Mouse (Mus musculus): Measurements from ENCODE around the gene Kank4.
A peak's percentile ranks its signal among the peaks of the same experiment; 100 is the strongest.
"Not testable (repeated sequence)": the region's sequence is repeated elsewhere in the genome, so short reads cannot be mapped to it uniquely, and the experiment has no call there.

Kank4 gene

GRCm38 (mm10) chr4:98776721-98777427 is 40.5 kb downstream of the Kank4 start:
- DNase-seq (ENCODE audit: low spot score), result no peak

- DNase-seq (ENCODE audit: low spot score), result no peak
Measured at GRCm38 (mm10) chr4:98773785-98774184, 43.6 kb downstream of the Kank4 start.

GRCm38 (mm10) chr4:98767134-98768133 is 49.9 kb downstream of the Kank4 start:
- DNase-seq (ENCODE audit: low spot score), result no peak

GRCm38 (mm10) chr4:98758872-98759518 is 58.3 kb downstream of the Kank4 start:
- DNase-seq (ENCODE audit: low spot score), result no peak

GRCm38 (mm10) chr4:98758012-98758821 is 59.1 kb downstream of the Kank4 start:
- DNase-seq (ENCODE audit: low spot score), result no peak

DNA sequence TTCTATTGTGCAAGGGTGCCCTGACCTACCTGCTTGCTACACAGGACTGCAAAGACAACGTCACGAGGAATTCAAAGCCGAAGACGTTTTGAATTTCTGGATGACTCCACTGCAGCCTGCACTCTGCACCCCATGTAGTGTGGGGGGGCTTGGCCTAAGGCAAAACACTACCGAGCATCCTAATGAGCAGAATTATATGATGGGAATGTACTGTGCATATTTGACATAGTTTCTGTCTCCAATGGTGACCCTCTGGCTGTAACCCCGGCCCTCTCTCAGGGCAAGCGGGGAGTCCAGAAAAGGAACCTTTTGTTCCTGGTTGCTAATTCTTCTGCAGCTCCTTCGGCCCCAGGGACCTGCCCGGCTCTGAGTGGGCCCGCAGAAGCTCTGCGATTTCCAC is 61.2 kb downstream of the Kank4 start:
- no peak for DNase-seq (ENCODE audit: low spot score)

- DNase-seq (ENCODE audit: low spot score), result no peak
Measured at GRCm38 (mm10) chr4:98754456-98754855, 62.9 kb downstream of the Kank4 start.

- no peak for DNase-seq (ENCODE audit: low spot score)
Measured at GRCm38 (mm10) chr4:98743906-98744210, 73.5 kb downstream of the Kank4 start.

GRCm38 (mm10) chr4:98743209-98743905 is 74.0 kb downstream of the Kank4 start:
- DNase-seq (ENCODE audit: low spot score), result no peak

GRCm38 (mm10) chr4:98739753-98740152 is 77.6 kb downstream of the Kank4 start:
- no peak for DNase-seq (ENCODE audit: low spot score)

GRCm38 (mm10) chr4:98733660-98734059 is 83.7 kb downstream of the Kank4 start:
- DNase-seq (ENCODE audit: low spot score), result no peak

DNA sequence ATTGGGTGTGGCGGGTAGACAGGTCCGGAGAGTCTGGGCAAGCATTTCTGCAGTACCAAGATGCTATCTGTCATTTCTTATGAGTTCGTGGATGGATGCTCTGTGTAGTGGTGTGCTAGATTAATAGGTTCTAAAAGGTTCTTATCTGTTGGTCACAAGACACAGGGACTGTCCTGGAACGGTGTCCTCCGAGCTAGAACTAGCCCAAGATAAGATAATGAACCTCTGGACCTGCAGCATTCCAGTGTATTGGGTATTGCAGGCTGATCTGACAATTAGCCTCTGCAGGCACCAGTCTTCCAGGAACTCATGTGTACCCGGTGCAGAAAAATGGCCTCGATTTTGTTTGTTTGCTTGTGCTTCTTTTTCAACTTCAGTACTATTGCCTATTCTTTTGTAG is 88.6 kb downstream of the Kank4 start:
- DNase-seq (ENCODE audit: low spot score), result no peak

- DNase-seq (ENCODE audit: low spot score), result no peak
Measured at GRCm38 (mm10) chr4:98727959-98728347, 89.4 kb downstream of the Kank4 start.

DNA sequence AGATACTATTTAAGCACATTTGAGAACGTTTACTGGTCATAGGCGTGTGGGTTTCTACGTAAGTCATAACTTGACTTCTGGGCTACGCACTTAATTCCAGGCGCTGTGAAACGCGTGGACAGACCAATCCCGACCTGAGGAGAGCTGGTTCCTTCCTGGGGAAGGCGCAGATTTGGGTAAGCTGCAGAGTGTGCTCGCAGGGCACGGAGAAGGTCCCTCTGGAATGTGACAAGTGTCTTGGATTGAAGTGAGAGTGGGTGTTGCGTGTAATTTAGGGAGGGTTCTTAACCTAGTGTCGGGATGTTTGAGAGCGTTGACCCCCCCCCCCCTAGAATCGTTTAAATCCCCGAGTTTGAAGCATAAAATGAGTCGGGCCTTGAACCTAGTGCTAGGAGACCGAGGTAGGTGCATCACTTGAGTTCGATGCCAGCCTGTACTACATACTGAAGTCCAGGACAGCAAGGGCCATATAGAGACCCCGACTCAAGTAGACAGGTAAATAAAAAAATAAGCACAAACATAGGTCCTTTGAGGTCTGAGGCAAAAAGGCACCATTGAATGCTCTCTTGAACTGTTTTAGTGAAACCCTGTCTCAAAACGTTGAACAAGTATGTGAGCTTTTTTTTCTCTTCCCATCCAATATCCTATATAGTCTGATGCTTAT is 89.9 kb downstream of the Kank4 start:
- DNase-seq (ENCODE audit: low spot score), result no peak

GRCm38 (mm10) chr4:98726590-98727237 is 90.6 kb downstream of the Kank4 start, which contains the start of gene L1td1:
Gene L1td1 (plus strand): TSS chr4:98726734.
- DNase-seq (ENCODE audit: low spot score), result no peak

DNA sequence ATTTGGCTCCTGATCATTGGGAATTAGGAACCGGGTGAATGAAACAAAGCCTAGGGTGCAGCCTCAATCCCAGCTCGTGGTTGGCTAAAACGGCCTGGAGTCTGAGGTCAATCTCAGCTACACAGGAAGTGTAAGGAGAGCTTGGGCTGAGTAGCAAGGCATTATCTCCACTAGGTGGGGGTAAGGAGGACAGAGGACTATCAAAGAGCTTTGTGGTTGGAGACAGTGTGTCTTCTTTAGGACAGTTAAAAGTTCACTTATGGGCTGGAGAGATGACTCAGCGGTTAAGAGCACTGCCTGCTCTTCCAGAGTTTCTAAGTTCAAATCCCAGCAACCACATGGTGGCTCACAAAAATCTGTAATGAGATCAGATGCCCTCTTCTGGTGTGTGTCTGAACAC is 91.9 kb downstream of the Kank4 start:
- no peak for DNase-seq (ENCODE audit: low spot score)

GRCm38 (mm10) chr4:98724682-98725081 is 92.7 kb downstream of the Kank4 start:
- not testable (repeated sequence) for DNase-seq (ENCODE audit: low spot score)

DNA sequence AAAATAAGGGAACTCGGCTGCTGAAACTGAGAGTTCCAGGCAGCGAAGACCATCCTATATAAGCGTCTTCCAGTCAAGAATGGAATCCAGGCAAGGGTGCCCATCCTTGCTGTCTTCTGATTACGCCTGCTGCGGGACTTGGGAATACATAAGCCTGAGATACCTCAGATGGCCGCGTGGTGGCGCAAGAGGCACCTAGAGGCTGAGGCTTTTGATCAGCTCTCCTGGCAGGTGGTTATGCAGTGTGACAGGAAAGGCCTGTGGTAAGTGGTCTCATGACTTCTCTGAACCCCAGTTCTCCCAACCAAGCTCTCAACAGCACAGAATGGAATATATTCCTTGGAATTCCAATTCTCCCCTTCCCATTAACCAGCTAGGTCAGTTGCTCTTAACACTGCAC is 94.9 kb downstream of the Kank4 start:
- DNase-seq (ENCODE audit: low spot score), result peak; percentile 27

DNA sequence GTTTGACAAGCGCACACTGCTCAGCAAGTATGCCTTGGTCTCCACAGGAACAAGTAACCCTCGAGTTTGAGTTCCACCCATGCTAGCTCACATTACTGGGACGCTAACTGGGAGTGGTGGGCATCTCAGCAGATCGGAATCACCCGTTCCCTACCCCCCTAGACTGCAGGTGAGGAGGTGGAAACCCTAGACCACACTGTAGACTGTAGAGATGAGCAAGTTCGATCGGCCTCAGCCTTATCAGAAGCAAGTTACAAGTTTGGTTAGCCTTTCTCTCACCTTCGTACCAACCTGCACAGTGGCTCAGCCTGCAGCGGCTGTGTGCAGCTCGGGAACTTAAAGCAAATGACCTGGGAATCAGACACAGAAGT is 98.8 kb downstream of the Kank4 start:
- no peak for DNase-seq (ENCODE audit: low spot score)

Data from left cerebral cortex, adult 11 months (tissue).